Mouse (Mus musculus): ENCODE data around the gene Gchfr. TPM values are rescaled to one million over a fixed set of nuclear protein-coding genes. Genes with fewer than 3 reads are reported as not detected.

Gchfr gene
- 263 and 271 TPM in 2 replicates for polyA plus RNA-seq (2015; fragmentation: Nextera tagmentation; extraction: Ambion mirVana)

DNA sequence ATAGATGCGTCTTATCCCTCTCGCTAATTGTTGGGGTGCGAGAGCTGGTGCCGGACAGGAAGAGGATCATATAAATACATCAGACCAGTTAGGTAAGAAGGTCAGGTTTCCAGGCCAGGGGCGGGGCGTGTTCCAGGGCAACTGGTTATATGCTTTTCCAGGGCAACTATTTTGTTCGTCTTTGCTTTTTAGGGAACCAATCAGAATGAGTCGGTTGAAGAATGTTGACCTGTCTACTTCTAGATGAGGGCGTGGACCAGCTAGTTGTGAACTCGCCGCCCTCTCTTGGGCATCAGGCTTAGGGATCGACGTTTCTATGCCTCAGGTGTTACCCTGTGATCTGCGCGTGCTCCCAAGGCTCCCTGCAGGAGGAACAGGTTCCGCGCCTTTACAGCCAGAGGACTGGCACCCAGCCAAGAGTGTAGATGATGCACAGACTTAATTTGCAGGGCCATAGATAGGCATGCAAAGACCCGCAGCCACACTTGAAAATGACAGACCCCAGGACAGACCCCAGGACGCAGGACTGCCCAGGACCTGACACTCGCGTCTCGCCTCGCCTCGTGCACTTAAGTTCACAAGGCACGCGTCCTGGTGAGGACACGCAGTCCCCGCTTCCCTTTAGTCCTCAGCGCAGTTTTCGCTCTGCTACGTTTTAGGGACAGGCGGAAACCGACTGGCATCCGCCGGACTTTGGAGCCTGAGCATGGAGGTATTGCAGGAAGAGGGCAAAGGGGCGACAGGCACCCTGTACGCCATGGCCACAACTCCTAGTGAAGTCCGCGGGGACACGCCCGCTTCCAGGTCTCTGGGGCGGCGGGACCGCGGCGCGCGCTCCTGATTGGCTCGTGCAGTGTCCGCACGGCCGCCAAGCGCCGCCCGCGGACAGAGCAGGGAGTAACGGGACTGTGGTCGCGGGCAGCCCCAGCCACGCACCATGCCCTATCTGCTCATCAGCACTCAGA lies at the start of gene Gchfr:
TSS of gene Gchfr (plus strand) at position 873 of the 965 bp plus-strand sequence.
- peak; percentile 93 for ATAC-seq
- WGBS (ENCODE audit: insufficient replicate concordance): 1% methylated on average over 60 of the region's 60 CpGs
- peak within 1 kb of the TSS; percentile 79 for H3K4me2 ChIP-seq (ENCODE audit: low read depth, low read length)
- DNase-seq: peak; percentile 84
- H3K36me3 ChIP-seq (replicated peaks; ENCODE audit: insufficient read depth, low read length): peaks cover 6% of the 10 kb centered on the region
- peak; percentile 39 for TF ChIP-seq CTCF (IDR thresholded peaks at IDR 0.05; ENCODE audit: low read depth)
- no peak for TF ChIP-seq EP300 (IDR thresholded peaks at IDR 0.05; ENCODE audit: low read depth)
- H3K9me3 ChIP-seq (ENCODE audit: low read length): no peaks in the 10 kb centered on the region
- H3K4me1 ChIP-seq (ENCODE audit: insufficient read depth): peaks cover 25% of the 10 kb centered on the region
- peak within 1 kb of the TSS; percentile 74 for H3K9ac ChIP-seq (replicated peaks)
- H3K4me3 ChIP-seq (ENCODE audit: low read depth, low read length): peak within 1 kb of the TSS; percentile 58
- H3K27ac ChIP-seq (ENCODE audit: low read depth): peak within 1 kb of the TSS; percentile 86
- H3K27me3 ChIP-seq (ENCODE audit: insufficient read depth, low read length): no peaks in the 10 kb centered on the region

- 41% methylated on average over 5 of the region's 5 CpGs for WGBS (ENCODE audit: insufficient replicate concordance)
- no peaks in the 10 kb centered on the region for H3K9me3 ChIP-seq (ENCODE audit: low read length)
- H3K36me3 ChIP-seq (replicated peaks; ENCODE audit: insufficient read depth, low read length): peaks cover 73% of the 10 kb centered on the region
- H3K27me3 ChIP-seq (ENCODE audit: insufficient read depth, low read length): no peaks in the 10 kb centered on the region
- no peak overlapping the region for H3K4me3 ChIP-seq (ENCODE audit: low read depth, low read length)
- peak; percentile 97 for ATAC-seq
- DNase-seq: peak; percentile 49
- H3K27ac ChIP-seq (ENCODE audit: low read depth): peak overlapping the region; percentile 67
- TF ChIP-seq CTCF (IDR thresholded peaks at IDR 0.05; ENCODE audit: low read depth) (no peak), EP300 (IDR thresholded peaks at IDR 0.05; ENCODE audit: low read depth) (peak; percentile 97)
- no peak overlapping the region; the same call in 1 of the 2 replicates for H3K9ac ChIP-seq (replicated peaks)
- peaks cover 3% of the 10 kb centered on the region for H3K4me1 ChIP-seq (ENCODE audit: insufficient read depth)
- peak overlapping the region; percentile 46 for H3K4me2 ChIP-seq (ENCODE audit: low read depth, low read length)
These were observed 31.2 kb upstream of the Gchfr start for GRCm38 (mm10) chr2:119136346-119136898.

DNA sequence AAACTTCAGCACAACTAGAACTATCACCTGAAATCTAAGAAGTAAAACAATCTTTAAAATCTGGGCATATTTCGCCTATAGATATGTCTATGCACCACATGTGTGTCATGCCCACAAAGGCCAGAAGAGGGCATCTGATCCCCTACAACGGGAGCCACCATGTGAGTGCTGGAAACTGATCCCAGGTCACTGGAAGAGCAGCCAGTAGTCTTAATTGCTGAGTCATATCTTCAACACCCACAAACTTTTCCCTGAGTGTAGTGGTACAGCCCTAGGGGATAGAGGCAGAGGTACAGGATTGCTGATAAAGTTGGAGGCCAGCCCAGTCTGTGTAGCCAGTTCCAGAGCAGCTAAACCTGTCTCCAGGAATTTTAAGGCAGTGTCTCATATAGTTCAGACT lies 22.4 kb upstream of the Gchfr start:
- H3K4me2 ChIP-seq (ENCODE audit: low read depth, low read length): no peak overlapping the region
- no peaks in the 10 kb centered on the region for H3K4me1 ChIP-seq (ENCODE audit: insufficient read depth)
- H3K36me3 ChIP-seq (replicated peaks; ENCODE audit: insufficient read depth, low read length): peaks cover 91% of the 10 kb centered on the region
- TF ChIP-seq EP300 (IDR thresholded peaks at IDR 0.05; ENCODE audit: low read depth) (no peak), CTCF (IDR thresholded peaks at IDR 0.05; ENCODE audit: low read depth) (peak; percentile 65)
- 91% methylated on average over 2 of the region's 2 CpGs for WGBS (ENCODE audit: insufficient replicate concordance)
- DNase-seq: no peak
- no peak overlapping the region for H3K4me3 ChIP-seq (ENCODE audit: low read depth, low read length)
- H3K9me3 ChIP-seq (ENCODE audit: low read length): no peaks in the 10 kb centered on the region
- H3K9ac ChIP-seq (replicated peaks): no peak overlapping the region
- H3K27me3 ChIP-seq (ENCODE audit: insufficient read depth, low read length): no peaks in the 10 kb centered on the region
- ATAC-seq: peak; percentile 41; the same call in 1 of the 2 replicates
- H3K27ac ChIP-seq (ENCODE audit: low read depth): no peak overlapping the region

DNA sequence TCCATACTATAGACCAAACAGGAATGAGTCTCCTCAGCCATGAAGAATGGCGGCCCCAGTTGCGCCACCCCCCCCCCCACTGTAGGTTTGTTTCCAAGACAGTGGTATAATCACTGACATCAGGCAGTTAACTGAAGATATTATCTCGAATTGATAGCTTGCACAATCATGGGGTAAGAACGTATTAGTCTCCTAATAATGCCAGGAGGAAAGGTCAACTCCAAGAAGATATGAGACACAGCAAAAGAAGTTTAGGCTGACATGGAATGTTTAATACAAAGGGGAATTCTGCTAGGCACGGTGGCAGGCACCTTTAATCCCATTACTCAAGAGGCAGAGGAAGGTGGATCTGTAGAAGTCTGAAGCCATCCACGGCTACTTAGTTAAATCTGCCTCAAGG lies 21.1 kb upstream of the Gchfr start:
- Histone ChIP-seq H3K9me3 (ENCODE audit: low read length) (no peaks in the 10 kb centered on the region), H3K36me3 (replicated peaks; ENCODE audit: insufficient read depth, low read length) (peaks cover 89% of the 10 kb centered on the region), H3K27ac (ENCODE audit: low read depth) (no peak overlapping the region), H3K27me3 (ENCODE audit: insufficient read depth, low read length) (no peaks in the 10 kb centered on the region), H3K9ac (replicated peaks) (no peak overlapping the region), H3K4me1 (ENCODE audit: insufficient read depth) (no peaks in the 10 kb centered on the region), H3K4me3 (ENCODE audit: low read depth, low read length) (no peak overlapping the region), H3K4me2 (ENCODE audit: low read depth, low read length) (no peak overlapping the region)
- DNase-seq (no peak), ATAC-seq (no peak)
- WGBS (ENCODE audit: insufficient replicate concordance): 86% methylated on average over 6 of the region's 6 CpGs
- no peak for TF ChIP-seq EP300 (IDR thresholded peaks at IDR 0.05; ENCODE audit: low read depth)
- no peak for TF ChIP-seq CTCF (IDR thresholded peaks at IDR 0.05; ENCODE audit: low read depth)

GRCm38 (mm10) chr2:119147160-119147678 lies 20.4 kb upstream of the Gchfr start:
- H3K36me3 ChIP-seq (replicated peaks; ENCODE audit: insufficient read depth, low read length): peaks cover 89% of the 10 kb centered on the region
- TF ChIP-seq EP300 (IDR thresholded peaks at IDR 0.05; ENCODE audit: low read depth): no peak
- WGBS (ENCODE audit: insufficient replicate concordance): 92% methylated on average over 22 of the region's 22 CpGs
- no peak overlapping the region for H3K4me3 ChIP-seq (ENCODE audit: low read depth, low read length)
- no peak overlapping the region for H3K27ac ChIP-seq (ENCODE audit: low read depth)
- ATAC-seq: no peak
- H3K4me1 ChIP-seq (ENCODE audit: insufficient read depth): no peaks in the 10 kb centered on the region
- no peak overlapping the region for H3K4me2 ChIP-seq (ENCODE audit: low read depth, low read length)
- no peaks in the 10 kb centered on the region for H3K27me3 ChIP-seq (ENCODE audit: insufficient read depth, low read length)
- no peak overlapping the region for H3K9ac ChIP-seq (replicated peaks)
- no peaks in the 10 kb centered on the region for H3K9me3 ChIP-seq (ENCODE audit: low read length)
- DNase-seq: no peak

DNA sequence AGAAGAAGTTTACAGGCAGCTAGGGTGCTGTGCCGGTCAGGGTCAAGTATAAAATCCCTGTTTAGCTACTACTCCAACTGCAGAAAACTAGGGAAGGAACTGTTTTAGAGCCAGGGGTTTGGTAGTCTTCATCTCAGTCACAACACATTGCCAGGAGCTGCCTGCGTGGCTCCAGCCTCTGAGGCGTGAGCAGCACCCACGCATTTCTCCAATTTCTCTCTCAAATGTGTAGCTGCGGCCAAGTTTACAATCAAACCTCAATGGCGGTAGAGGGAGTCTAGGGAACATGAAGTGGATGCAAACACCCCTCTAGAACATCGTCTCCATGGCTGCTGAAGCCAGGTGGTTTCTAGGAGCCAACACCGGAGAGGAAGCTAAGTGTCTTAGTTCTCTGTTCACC lies 19.8 kb upstream of the Gchfr start:
- Histone ChIP-seq H3K36me3 (replicated peaks; ENCODE audit: insufficient read depth, low read length) (peaks cover 87% of the 10 kb centered on the region), H3K4me3 (ENCODE audit: low read depth, low read length) (no peak overlapping the region), H3K27me3 (ENCODE audit: insufficient read depth, low read length) (no peaks in the 10 kb centered on the region), H3K27ac (ENCODE audit: low read depth) (no peak overlapping the region), H3K9ac (replicated peaks) (no peak overlapping the region), H3K4me1 (ENCODE audit: insufficient read depth) (no peaks in the 10 kb centered on the region), H3K4me2 (ENCODE audit: low read depth, low read length) (no peak overlapping the region), H3K9me3 (ENCODE audit: low read length) (no peaks in the 10 kb centered on the region)
- whole genome bisulfite sequencing (ENCODE audit: insufficient replicate concordance): 92% methylated on average over 8 of the region's 8 CpGs
- no peak for TF ChIP-seq EP300 (IDR thresholded peaks at IDR 0.05; ENCODE audit: low read depth)
- no peak for TF ChIP-seq CTCF (IDR thresholded peaks at IDR 0.05; ENCODE audit: low read depth)
- ATAC-seq (no peak), DNase-seq (no peak)
